Mouse (Mus musculus): ENCODE measurements around the gene Zfp184. TPM values are rescaled to one million over a fixed set of nuclear protein-coding genes. Genes with fewer than 3 reads are reported as not detected.

The Zfp184 gene
- total RNA-seq, 2 experiments from 2014 or later = 9.2 to 16.1 TPM

GRCm38 (mm10) chr13:21980981-21981802, 36.3 kb downstream of the Zfp184 start, which contains the start of gene Pom121l2:
Pom121l2 (plus strand) TSS chr13:21981194.
- ATAC-seq (replicated peaks; ENCODE audit: poor library complexity) = peak; percentile 69

- ATAC-seq (replicated peaks; ENCODE audit: poor library complexity) = no peak
These were observed 36.9 kb downstream of the Zfp184 start for GRCm38 (mm10) chr13:21981803-21982193.

DNA sequence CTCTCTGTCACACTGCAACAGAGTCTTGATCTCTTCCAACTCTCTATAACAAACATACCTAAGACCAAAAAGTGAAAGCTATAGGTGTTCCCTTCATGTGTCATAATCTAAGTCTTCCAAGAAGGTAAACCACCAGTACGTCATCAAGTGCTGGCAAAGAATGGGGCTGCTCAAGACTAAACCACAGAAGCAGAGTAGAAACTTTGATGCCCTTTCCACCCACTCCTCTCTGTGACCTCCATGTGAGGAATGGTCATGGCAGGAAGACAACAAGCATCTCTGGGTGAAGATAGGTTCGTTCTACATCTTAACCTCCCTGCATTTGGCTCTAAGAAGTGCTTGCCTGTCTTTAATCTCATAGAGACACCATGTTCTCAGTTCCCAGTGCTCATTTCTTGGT, 39.6 kb downstream of the Zfp184 start:
- ATAC-seq (replicated peaks; ENCODE audit: poor library complexity) = no peak

DNA sequence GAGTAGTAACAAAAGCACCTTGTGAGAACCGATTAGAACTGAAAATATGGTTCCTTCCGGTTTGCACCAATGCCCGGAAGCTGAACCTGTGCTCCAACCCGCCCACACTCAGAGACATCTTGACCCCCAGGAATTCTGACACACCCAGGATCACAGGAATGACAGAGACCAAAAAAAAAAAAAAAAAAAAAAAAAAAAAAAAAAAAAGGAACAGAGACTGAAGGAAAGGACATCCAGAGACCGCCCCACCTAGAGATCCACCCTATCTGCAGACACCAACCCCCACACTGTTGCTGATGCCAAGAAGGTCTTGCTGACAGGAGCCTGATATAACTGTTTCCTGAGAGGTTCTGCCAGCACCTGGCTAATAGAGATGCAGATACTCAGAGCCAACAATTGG, 47.7 kb downstream of the Zfp184 start:
- ATAC-seq (replicated peaks; ENCODE audit: poor library complexity) = no peak

GRCm38 (mm10) chr13:21993957-21994738, 49.3 kb downstream of the Zfp184 start:
- ATAC-seq (replicated peaks; ENCODE audit: poor library complexity) = peak; percentile 37

GRCm38 (mm10) chr13:21994896-21995295, 50.0 kb downstream of the Zfp184 start:
- ATAC-seq (replicated peaks; ENCODE audit: poor library complexity) = no peak

DNA sequence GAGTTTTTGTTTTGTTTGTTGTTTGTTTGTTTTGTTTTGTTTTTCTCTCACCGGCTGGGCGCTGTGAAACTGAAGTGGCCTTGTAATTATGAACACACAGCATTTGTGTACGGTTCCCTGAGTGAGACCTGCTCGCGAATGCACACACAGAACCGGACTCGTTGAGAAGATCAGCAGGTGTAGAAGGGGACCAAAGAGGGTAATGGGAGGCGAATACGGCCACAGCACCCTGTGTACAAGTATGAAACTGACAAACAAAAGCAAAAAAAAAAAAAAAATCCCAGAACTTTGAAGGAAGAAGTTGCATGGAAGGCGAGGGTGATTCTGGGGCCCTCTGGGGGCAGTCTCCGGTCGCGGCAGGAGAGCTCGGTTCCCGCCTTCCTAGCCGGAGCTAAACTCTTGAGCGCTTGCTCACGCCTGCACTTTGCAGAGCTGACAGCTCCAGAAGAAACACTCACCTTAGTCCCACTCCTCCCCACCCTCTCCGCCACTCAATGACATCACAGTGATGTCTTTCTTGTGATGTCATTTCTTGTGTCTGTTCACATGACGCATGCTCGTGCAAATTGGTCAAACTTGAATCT, 50.5 kb downstream of the Zfp184 start:
- peak; percentile 67 for ATAC-seq (replicated peaks; ENCODE audit: poor library complexity)

DNA sequence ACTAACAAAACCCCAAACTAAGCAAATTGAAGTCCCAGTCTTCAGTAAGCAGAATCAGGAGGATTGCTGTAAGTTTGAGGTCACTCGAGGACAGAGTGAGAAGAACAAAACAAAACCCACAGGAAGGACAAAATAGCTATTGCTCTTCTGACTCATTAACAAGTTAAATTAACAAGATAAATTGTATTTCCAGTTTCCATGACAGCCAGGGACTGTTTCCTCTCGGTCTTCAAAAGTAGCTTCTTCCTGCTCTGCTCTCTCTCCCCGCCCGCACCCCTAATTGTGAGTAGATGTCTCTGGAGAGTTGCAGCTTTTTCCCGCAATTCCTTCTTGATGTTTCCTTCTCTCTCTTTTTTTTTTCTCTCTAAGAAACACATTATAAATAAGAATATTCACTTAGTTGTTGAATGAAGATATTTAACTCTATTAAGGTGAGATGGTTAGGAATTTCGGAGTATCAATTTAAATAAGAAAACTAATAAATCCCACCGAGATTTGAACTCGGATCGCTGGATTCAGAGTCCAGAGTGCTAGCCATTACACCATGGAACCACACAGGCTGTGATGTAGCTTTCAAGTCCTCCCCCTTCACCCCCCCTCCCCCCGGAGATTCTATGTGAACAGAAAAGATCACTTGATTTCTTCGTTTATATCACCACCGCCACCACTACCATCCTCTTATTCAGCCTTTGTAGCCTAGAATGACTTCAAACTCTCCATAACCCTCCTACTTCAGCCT, 51.4 kb downstream of the Zfp184 start:
- peak; percentile 33 for ATAC-seq (replicated peaks; ENCODE audit: poor library complexity)

DNA sequence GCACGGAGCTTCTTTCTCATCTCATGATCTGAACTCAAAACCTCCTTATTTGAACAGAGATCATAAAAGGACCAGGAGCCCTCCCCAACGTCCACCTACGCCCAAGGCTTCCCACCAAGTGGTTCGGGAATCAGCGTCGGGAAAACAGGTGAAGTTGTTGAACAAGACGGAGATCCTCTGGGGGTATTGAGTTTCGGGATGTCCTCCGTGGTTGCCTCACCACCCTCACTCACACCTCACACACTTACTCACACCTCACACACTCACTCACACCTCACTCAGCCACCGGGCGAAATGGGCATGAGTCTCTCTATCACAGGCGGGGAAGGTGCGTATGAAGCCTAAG, 51.9 kb downstream of the Zfp184 start:
- no peak for ATAC-seq (replicated peaks; ENCODE audit: poor library complexity)

GRCm38 (mm10) chr13:21997201-21997820, 52.4 kb downstream of the Zfp184 start:
- no peak for ATAC-seq (replicated peaks; ENCODE audit: poor library complexity)

- ATAC-seq (replicated peaks; ENCODE audit: poor library complexity) = no peak
These were observed 52.9 kb downstream of the Zfp184 start for GRCm38 (mm10) chr13:21997821-21998220.

DNA sequence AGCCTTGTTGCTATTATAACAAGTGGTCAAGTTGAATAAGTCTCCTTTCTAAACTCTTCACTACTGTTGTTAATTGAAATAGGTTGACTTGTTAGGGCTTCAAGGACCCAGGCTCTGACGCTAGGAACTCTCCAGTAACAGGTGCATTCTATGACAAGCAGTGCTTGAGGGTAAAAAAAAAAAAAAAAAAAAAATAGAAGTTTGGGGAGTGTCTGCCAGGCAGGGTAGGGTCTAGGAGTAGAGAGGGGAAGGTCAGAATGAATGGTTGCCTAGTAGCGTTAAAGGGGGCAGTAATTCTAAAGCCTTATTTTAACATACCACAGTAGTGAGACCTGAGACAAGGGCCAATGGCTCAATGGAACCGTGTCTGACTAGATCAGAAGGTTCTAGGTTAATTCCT, 53.5 kb downstream of the Zfp184 start:
- no peak for ATAC-seq (replicated peaks; ENCODE audit: poor library complexity)

DNA sequence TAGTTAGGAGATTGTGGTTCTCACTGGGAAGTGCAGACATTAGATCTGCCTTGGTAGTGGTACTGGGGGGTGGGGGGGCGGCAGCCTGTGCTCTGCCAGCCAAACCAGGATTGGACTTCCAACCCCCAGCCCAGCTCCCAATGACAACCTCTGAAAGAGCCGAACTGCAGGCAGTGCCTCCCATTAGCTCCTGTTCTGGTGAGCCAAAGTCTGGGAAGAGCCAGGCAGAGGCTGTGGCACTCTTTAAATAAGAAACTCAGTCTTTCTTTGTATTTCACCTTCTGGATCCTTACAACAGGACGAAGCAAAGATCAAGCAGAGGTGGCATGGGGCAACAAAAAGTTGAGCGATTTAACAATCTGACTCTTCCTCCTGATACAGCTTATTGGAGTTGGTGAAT, 54.3 kb downstream of the Zfp184 start:
- ATAC-seq (replicated peaks; ENCODE audit: poor library complexity) = no peak

DNA sequence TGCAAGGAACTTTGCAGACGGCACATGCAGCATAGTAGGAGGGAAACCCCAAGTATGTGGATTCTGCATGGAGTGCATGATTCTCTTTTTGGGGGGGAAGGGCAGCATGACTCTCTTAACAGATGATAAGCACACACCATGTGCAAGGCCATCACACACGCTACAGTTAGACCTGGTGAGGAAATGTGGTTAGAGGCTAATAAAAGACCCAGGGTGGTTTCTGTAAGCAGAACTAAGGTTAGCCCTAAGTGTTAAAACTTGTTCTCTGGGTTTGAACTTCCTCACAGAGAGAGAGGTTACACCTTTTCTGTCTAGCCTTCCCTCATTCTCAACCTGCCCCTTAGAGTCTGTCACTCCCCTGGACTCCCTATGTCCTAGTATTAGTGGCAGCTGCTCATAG, 56.5 kb downstream of the Zfp184 start:
- peak; percentile 30 for ATAC-seq (replicated peaks; ENCODE audit: poor library complexity)

DNA sequence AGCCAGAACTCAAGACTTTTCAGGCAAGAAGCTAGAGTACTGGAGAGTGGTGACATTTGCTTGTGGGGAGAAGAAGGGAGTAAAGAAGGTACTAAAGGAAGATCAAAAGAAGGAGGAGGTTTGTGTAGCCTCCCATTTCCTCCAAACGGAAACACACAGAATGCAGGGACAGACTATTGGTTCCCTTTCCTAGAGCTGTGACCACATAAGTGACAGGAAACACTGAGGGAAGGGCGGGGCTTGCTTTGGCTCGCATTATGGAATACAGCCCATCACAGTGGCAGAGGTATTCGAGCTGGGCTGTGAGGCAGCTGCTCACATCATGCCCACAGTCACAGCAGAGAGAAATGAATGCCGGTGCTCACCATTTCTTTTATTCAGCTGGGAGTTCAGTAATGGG, 56.9 kb downstream of the Zfp184 start:
- peak; percentile 55 for ATAC-seq (replicated peaks; ENCODE audit: poor library complexity)

- ATAC-seq (replicated peaks; ENCODE audit: poor library complexity) = peak; percentile 54
These were observed 60.9 kb downstream of the Zfp184 start for GRCm38 (mm10) chr13:22005605-22006333.

GRCm38 (mm10) chr13:22006334-22007120, 61.6 kb downstream of the Zfp184 start:
- peak; percentile 54 for ATAC-seq (replicated peaks; ENCODE audit: poor library complexity)

GRCm38 (mm10) chr13:22007121-22007510, 62.2 kb downstream of the Zfp184 start:
- ATAC-seq (replicated peaks; ENCODE audit: poor library complexity) = no peak

DNA sequence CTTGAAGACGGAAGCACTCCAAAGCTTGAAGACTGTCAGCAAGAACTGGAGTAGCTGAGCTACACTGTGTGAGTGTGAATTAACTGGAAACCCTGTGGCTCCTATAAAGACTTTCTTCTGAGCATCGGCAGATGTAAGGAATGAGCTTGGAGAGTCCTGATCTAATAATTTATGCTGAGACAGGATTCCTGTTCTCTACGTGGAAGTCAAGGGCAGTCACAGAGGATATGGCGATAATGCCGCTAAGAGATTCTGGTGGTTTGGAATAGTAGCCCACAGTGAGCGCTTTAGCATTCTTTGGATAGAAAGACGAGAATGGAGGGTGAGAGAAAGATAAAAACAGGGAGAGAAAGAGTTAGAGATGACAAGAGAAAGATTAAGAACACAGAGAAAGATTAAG, 63.0 kb downstream of the Zfp184 start:
- ATAC-seq (replicated peaks; ENCODE audit: poor library complexity) = no peak

All from megakaryocyte progenitor cell, adult 5-6 weeks (primary cell).